Mouse (Mus musculus) hindbrain, postnatal 0 days (tissue): ENCODE data around the gene Tmem72. TPM values are rescaled to one million over a fixed set of nuclear protein-coding genes. Genes with fewer than 3 reads are reported as not detected.

Experiments
- ATAC-seq: fragments of 200-750 bp; cut with Nextera tagmentation; 2 replicates; pipeline ENCODE4 v1.8.0; 2017; ENCODE audit warnings: mild to moderate bottlenecking, moderate TSS enrichment, moderate library complexity
- DNase-seq: peaks from one replicate; pipeline ENCODE4 v3.0.0-alpha.2; 2015; ENCODE audit warnings: low spot score
- H3K27ac ChIP-seq: fragments of 300-500 bp; sonication (generic); 2 replicates; pipeline ENCODE4 v1.5.1; 2014; ENCODE audit warnings: mild to moderate bottlenecking
- H3K27me3 ChIP-seq: fragments of 300-500 bp; sonication (generic); 2 replicates; pipeline ENCODE4 v1.6.1; 2014; ENCODE audit warnings: low read length, mixed read lengths; ENCODE audit not compliant: insufficient read depth
- H3K36me3 ChIP-seq: fragments of 300-500 bp; sonication (generic); 2 replicates; pipeline ENCODE4 v1.6.1; 2014; ENCODE audit warnings: low read length, mixed read lengths; ENCODE audit not compliant: insufficient read depth
- H3K4me1 ChIP-seq: fragments of 300-500 bp; sonication (generic); 2 replicates; pipeline ENCODE4 v1.6.1; 2014; ENCODE audit warnings: antibody characterized with exemption, low read length, mixed read lengths; ENCODE audit not compliant: insufficient read depth
- H3K4me2 ChIP-seq: fragments of 300-500 bp; sonication (generic); 2 replicates; pipeline ENCODE4 v1.6.1; 2014; ENCODE audit warnings: low read depth, mild to moderate bottlenecking, low read length, moderate library complexity, mixed read lengths
- H3K4me3 ChIP-seq: fragments of 300-500 bp; sonication (generic); 2 replicates; pipeline ENCODE4 v1.5.1; 2014; ENCODE audit warnings: low read length
- H3K9ac ChIP-seq: fragments of 300-500 bp; sonication (generic); replicated peaks from 2 replicates; pipeline ENCODE4 v1.6.1; 2014; ENCODE audit warnings: mild to moderate bottlenecking, low read length, moderate library complexity, mixed read lengths
- H3K9me3 ChIP-seq: fragments of 300-500 bp; sonication (generic); 2 replicates; pipeline ENCODE4 v1.6.1; 2016; ENCODE audit warnings: low read length, mixed read lengths
- CTCF ChIP-seq: IDR thresholded peaks from 2 replicates; pipeline ENCODE4 v1.5.1; 2016; ENCODE audit warnings: antibody characterized with exemption, control low read depth, low read depth
- WGBS: fragments of 180-500 bp; shearing (Covaris S2); extraction: QIAGEN DNeasy Blood & Tissue Kit; methylation state at CpG from one replicate; pipeline ENCODE4 v1.1.7; 2014; 5-methylcytosine and 5-hydroxymethylcytosine counted together
- microRNA-seq, 2 experiments: library from miRNA; unstranded; fragments of <30 nt; microRNA quantifications; one replicate each; pipeline ENCODE4; 2016
- polyA plus RNA-seq: library from polyadenylated mRNA; unstranded; fragments of >200 nt; fragmentation: Nextera tagmentation; extraction: Ambion mirVana; gene quantifications from 2 replicates; pipeline ENCODE4 v1.2.1, GENCODE M21; 2015
- total RNA-seq: library from RNA; depleted of rRNA; stranded (reverse); fragments of >200 nt; gene quantifications from 2 replicates; pipeline ENCODE4 v1.2.3, GENCODE M21; 2014; rRNA removed

The Tmem72 gene
- total and polyA plus RNA-seq, 2 experiments from 2014 or later: 2.6 to 3.8 TPM

DNA sequence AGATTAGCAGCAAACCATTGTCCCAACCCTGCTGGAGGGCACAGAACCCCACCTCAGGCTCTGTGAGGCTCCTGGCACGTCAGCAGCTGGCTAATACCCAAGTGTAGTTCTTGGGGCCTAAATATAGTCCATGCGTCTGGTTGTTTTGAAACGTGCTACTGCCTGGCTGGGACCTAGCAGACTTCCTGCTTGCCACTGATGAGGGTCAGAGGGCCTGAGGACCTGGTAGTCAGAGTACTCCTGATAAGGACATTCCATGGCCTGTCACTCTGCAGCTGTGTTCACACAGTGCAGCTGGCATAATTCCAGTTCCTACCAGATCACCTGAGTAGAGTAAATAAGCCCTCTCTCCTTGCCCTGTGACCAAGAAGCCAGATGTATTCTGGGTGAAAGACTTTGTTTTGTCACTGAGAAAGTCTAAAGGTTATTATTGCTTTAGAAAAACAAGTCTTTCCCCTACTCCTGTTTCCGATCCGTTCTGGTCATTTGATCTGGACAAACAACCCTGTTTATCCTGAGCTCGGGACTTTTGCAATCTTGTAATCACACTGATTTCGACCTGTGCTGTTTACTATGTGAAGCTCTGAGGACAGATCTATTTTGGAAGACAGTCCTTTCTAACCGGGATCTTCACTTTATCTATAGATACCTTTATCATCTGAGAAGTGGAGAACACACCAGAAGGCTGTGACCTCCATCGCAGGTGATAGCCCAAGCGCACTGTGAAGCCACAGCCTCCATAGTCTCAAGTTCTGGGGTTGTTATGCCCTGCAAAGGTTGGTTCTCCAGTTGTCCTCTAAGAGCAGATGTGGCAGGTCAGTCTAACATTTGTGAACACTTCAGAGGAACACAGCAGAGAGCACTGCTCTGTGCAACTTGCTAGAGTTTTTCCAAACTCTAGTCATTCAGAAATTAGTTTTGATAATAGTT lies 81.2 kb downstream of the Tmem72 start:
- H3K27ac ChIP-seq: 0 out of 2 replicates have a peak overlapping the region, but pooled peaks have one; percentile 2
- H3K4me1 ChIP-seq: no peaks in the 10 kb centered on the region
- no peaks in the 10 kb centered on the region for H3K9me3 ChIP-seq
- no peak overlapping the region for H3K4me3 ChIP-seq
- H3K4me2 ChIP-seq: no peak overlapping the region
- 67% methylated on average over 10 of the region's 10 CpGs for WGBS
- no peak for DNase-seq
- H3K9ac ChIP-seq: no peak overlapping the region
- H3K36me3 ChIP-seq: peaks cover 8% of the 10 kb centered on the region; the same call in 1 of the 2 replicates
- H3K27me3 ChIP-seq: no peaks in the 10 kb centered on the region
- TF ChIP-seq CTCF: no peak
- 0 out of 2 replicates have a peak, but pooled peaks have one; percentile 13 for ATAC-seq

GRCm38 (mm10) chr6:116633741-116634695 lies 82.7 kb downstream of the Tmem72 start:
- H3K9ac ChIP-seq: no peak overlapping the region
- H3K36me3 ChIP-seq: peaks cover 8% of the 10 kb centered on the region; the same call in 1 of the 2 replicates
- no peaks in the 10 kb centered on the region for H3K4me1 ChIP-seq
- H3K9me3 ChIP-seq: no peaks in the 10 kb centered on the region
- ATAC-seq: no peak
- H3K27me3 ChIP-seq: no peaks in the 10 kb centered on the region
- DNase-seq: no peak
- no peak overlapping the region for H3K4me2 ChIP-seq
- 91% methylated on average over 17 of the region's 17 CpGs for WGBS
- H3K4me3 ChIP-seq: no peak overlapping the region
- H3K27ac ChIP-seq: no peak overlapping the region
- no peak for TF ChIP-seq CTCF

DNA sequence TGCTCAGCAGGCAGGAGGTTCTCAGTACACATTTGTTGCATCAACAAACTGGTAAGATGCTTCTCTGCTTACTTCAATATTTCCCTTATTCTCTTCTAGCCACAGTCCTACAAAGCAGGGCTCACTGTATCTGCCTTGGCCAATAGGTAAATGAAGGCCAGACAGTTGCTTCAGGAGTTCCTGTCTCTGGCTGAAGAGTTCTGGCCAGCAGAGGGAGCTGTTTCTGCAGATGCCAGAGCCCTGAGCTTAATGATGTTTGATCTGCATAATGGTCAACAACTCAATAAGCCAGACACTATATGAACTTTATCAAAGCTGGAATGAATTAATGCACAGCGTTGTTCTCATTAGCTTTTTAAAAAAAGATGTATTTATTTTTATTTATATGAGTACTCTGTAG lies 84.6 kb downstream of the Tmem72 start:
- Histone ChIP-seq H3K9ac (no peak overlapping the region), H3K4me2 (no peak overlapping the region), H3K9me3 (no peaks in the 10 kb centered on the region), H3K4me3 (no peak overlapping the region), H3K27me3 (no peaks in the 10 kb centered on the region), H3K27ac (no peak overlapping the region), H3K4me1 (no peaks in the 10 kb centered on the region), H3K36me3 (peaks cover 2% of the 10 kb centered on the region; the same call in 1 of the 2 replicates)
- no peak for ATAC-seq
- peak; percentile 80 for DNase-seq
- 49% methylated on average over 1 of the region's 1 CpGs for WGBS
- TF ChIP-seq CTCF: peak; percentile 83

GRCm38 (mm10) chr6:116629766-116630165 lies 86.9 kb downstream of the Tmem72 start:
- Histone ChIP-seq H3K27me3 (no peaks in the 10 kb centered on the region), H3K9me3 (no peaks in the 10 kb centered on the region), H3K4me1 (no peaks in the 10 kb centered on the region), H3K4me2 (no peak overlapping the region), H3K36me3 (no peaks in the 10 kb centered on the region; the same call in 1 of the 2 replicates), H3K27ac (no peak overlapping the region), H3K4me3 (no peak overlapping the region), H3K9ac (no peak overlapping the region)
- ATAC-seq: no peak
- WGBS: 71% methylated on average over 10 of the region's 10 CpGs
- no peak for TF ChIP-seq CTCF
- DNase-seq: no peak

Small RNA genes within 50 kb of the gene (microRNA-seq; reads per million reads assigned to microRNA genes)
- gene Mir7043: 0.72 to 1.4 reads per million in 2 experiments

Other genes with a start within 250 kb of the Tmem72 start
- not detected in 2 replicates for gene Olfr211, start 227.8 kb downstream of the Tmem72 start, total RNA-seq
- gene Olfr211, start 227.8 kb downstream of the Tmem72 start, polyA plus RNA-seq: not detected in 2 replicates
- 0.29 TPM in 1 of 2 replicates, not detected in the other for gene Olfr212, start 210.4 kb downstream of the Tmem72 start, total RNA-seq
- gene Olfr212, start 210.4 kb downstream of the Tmem72 start, polyA plus RNA-seq: 0.06 TPM in 1 of 2 replicates, not detected in the other
- not detected in 2 replicates for gene Olfr213, start 178.5 kb downstream of the Tmem72 start, total RNA-seq
- gene Olfr213, start 178.5 kb downstream of the Tmem72 start, polyA plus RNA-seq: not detected in 2 replicates
- gene Gm5580, start 165.8 kb downstream of the Tmem72 start, total RNA-seq: not detected in 2 replicates
- gene Gm5580, start 165.8 kb downstream of the Tmem72 start, polyA plus RNA-seq: 0.26 and 0.36 TPM in 2 replicates
- gene Olfr214, start 162.7 kb downstream of the Tmem72 start, total RNA-seq: not detected in 2 replicates
- not detected in 2 replicates for gene Olfr214, start 162.7 kb downstream of the Tmem72 start, polyA plus RNA-seq
- not detected in 2 replicates for gene Olfr215, start 132.7 kb downstream of the Tmem72 start, total RNA-seq
- gene Olfr215, start 132.7 kb downstream of the Tmem72 start, polyA plus RNA-seq: not detected in 2 replicates
- gene Zfp422, start 87.9 kb downstream of the Tmem72 start, total RNA-seq: 50.8 and 52.0 TPM in 2 replicates
- 97.1 and 101 TPM in 2 replicates for gene Zfp422, start 87.9 kb downstream of the Tmem72 start, polyA plus RNA-seq
- gene Depp1, start 66.3 kb downstream of the Tmem72 start, total RNA-seq: 6.8 and 27.5 TPM in 2 replicates
- gene Depp1, start 66.3 kb downstream of the Tmem72 start, polyA plus RNA-seq: 4.2 and 4.8 TPM in 2 replicates
- gene Rassf4, start 43.0 kb downstream of the Tmem72 start, total RNA-seq: 18.2 and 37.1 TPM in 2 replicates
- gene Rassf4, start 43.0 kb downstream of the Tmem72 start, polyA plus RNA-seq: 29.4 and 32.1 TPM in 2 replicates